Mouse (Mus musculus) kidney, adult 2 months (tissue): ENCODE results near the gene March1.

Source experiments
- CTCF ChIP-seq: fragments of 200-500 bp; conservative IDR thresholded peaks from 2 replicates; pipeline ENCODE4 v1.5.1; 2011; ENCODE audit warnings: low read depth, mild to moderate bottlenecking, control low read depth, low read length, moderate library complexity, mixed read lengths; ENCODE audit not compliant: insufficient read depth, insufficient read length
- POLR2A ChIP-seq: fragments of 200-500 bp; IDR thresholded peaks from one replicate; pipeline ENCODE4 v1.6.1; 2011; ENCODE audit warnings: low read depth, low read length, control low read depth

DNA sequence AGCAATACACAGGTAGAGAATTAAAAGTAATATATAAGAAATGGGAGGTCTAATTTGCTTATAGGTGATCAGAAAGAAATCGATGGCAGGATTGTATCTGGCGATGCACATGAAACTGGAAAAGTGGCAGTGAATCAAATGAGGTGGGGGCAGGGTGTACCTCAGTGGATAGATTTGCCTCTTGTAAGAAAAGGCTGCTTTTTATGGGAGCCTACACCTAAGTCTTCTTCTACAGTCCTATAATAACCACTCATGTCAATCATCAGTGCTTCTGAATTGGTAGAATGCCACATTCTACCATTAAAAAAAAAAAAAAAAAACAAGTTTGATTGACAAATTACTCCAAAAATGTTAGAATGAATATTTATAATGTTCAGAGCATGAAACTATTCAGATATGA, 567.5 kb downstream of the March1 start:
- TF ChIP-seq CTCF (no peak), POLR2A (no peak)
